Mouse (Mus musculus) hindlimb bud, embryonic 11.5 days (tissue): ENCODE results near the gene Cfdp1.

Experiments used
- DNase-seq: peaks from one replicate; pipeline ENCODE4 v3.0.0-alpha.2; 2012; ENCODE audit warnings: low read depth, low spot score; ENCODE audit errors: extremely low spot score

The Cfdp1 gene

GRCm38 (mm10) chr8:111720115-111720544 lies 134.0 kb downstream of the Cfdp1 start:
- no peak for DNase-seq

GRCm38 (mm10) chr8:111718937-111719336 lies 135.2 kb downstream of the Cfdp1 start:
- no peak for DNase-seq
